Comparison of ENCODE assay signal across 21 mouse cellular contexts in genomic region chr7:24985799-24986198, GRCm38 (mm10). TPM values are rescaled to one million over a fixed set of nuclear protein-coding genes. Genes with fewer than 3 reads are reported as not detected.
DNase-seq lines count a peak whose midpoint lies in the region; ATAC-seq and TF ChIP-seq lines count a peak whose summit lies in the region.
"Had no signal": no experiment of that assay in that cellular context is flagged by ENCODE, and none has a peak within 500 bp of the region (broad histone marks: within the 10 kb centered on the region; RNA-seq: fewer than 3 reads in every experiment).

No protein-coding gene starts in this region.

- peaks cover 92% of the 10 kb centered on the region for H3K36me3 ChIP-seq in forebrain, postnatal 0 days (ENCODE audit: insufficient read depth)
- peaks cover 95% of the 10 kb centered on the region for H3K36me3 ChIP-seq in forebrain, embryonic 13.5 days (ENCODE audit: poor library complexity, severe bottlenecking)
- no peaks in the 10 kb centered on the region for H3K36me3 ChIP-seq in liver, postnatal 0 days (replicated peaks; ENCODE audit: insufficient read depth, low read length)
- no peaks in the 10 kb centered on the region for H3K36me3 ChIP-seq in liver, embryonic 12.5 days
- H3K36me3 ChIP-seq in E14TG2a.4 (ENCODE audit: insufficient read depth, low read length) = peaks cover 65% of the 10 kb centered on the region
- H3K36me3 ChIP-seq in forebrain, embryonic 10.5 days (replicated peaks) = no peaks in the 10 kb centered on the region

- no peak for TF ChIP-seq POLR2A in brain, embryonic 14.5 days (IDR thresholded peaks at IDR 0.05; ENCODE audit: borderline replicate concordance, extremely low read depth, insufficient read depth, insufficient read length, poor library complexity, severe bottlenecking)

- 0 out of 2 replicates have a peak, but pooled peaks have one; percentile 26 for ATAC-seq in forebrain, postnatal 0 days
- ATAC-seq in forebrain, embryonic 13.5 days = no peak
- no peak for ATAC-seq in liver, postnatal 0 days
- no peak for ATAC-seq in liver, embryonic 12.5 days

- DNase-seq in forebrain, postnatal 0 days = peak; percentile 40
- no peak for DNase-seq in liver, postnatal 0 days
- no peak for DNase-seq in brain, embryonic 14.5 days (ENCODE audit: low read depth)
- no peak for DNase-seq in gastrocnemius, postnatal 25 days
- no peak for DNase-seq in forebrain, embryonic 10.5 days (ENCODE audit: extremely low spot score, low spot score)
- DNase-seq: adrenal gland, postnatal 25 days; cerebellum, adult 18-20 months; embryo, embryonic 11 days; left cerebral cortex, postnatal 4 days; lung, adult 2 months had no signal

- H3K27me3 ChIP-seq in forebrain, postnatal 0 days (ENCODE audit: insufficient read depth, low read length) = no peaks in the 10 kb centered on the region
- H3K27me3 ChIP-seq in forebrain, embryonic 13.5 days = no peaks in the 10 kb centered on the region
- H3K27me3 ChIP-seq in liver, postnatal 0 days (ENCODE audit: insufficient read depth, low read length) = no peaks in the 10 kb centered on the region
- peaks cover 2% of the 10 kb centered on the region; the same call in 1 of the 2 replicates for H3K27me3 ChIP-seq in liver, embryonic 12.5 days (replicated peaks)
- no peaks in the 10 kb centered on the region for H3K27me3 ChIP-seq in E14TG2a.4 (ENCODE audit: insufficient read depth, low read length)
- no peaks in the 10 kb centered on the region for H3K27me3 ChIP-seq in forebrain, embryonic 10.5 days (ENCODE audit: poor library complexity, severe bottlenecking)

- TF ChIP-seq EP300 in liver, postnatal 0 days (IDR thresholded peaks at IDR 0.05; ENCODE audit: low read depth) = no peak

- 71% methylated on average over 5 of the region's 5 CpGs for WGBS in forebrain, postnatal 0 days
- WGBS in forebrain, embryonic 13.5 days = 70% methylated on average over 5 of the region's 5 CpGs
- WGBS in liver, postnatal 0 days (ENCODE audit: insufficient replicate concordance) = 68% methylated on average over 5 of the region's 5 CpGs
- WGBS in liver, embryonic 12.5 days (ENCODE audit: insufficient replicate concordance) = 52% methylated on average over 5 of the region's 5 CpGs
- 73% methylated on average over 5 of the region's 5 CpGs for WGBS in forebrain, embryonic 10.5 days

- no peak overlapping the region for H3K27ac ChIP-seq in forebrain, postnatal 0 days (ENCODE audit: low read depth, low read length)
- H3K27ac ChIP-seq in forebrain, embryonic 13.5 days = no peak overlapping the region
- H3K27ac ChIP-seq in liver, postnatal 0 days (ENCODE audit: low read depth) = no peak overlapping the region
- no peak overlapping the region for H3K27ac ChIP-seq in liver, embryonic 12.5 days
- no peak overlapping the region for H3K27ac ChIP-seq in forebrain, embryonic 10.5 days
- H3K27ac ChIP-seq: hindbrain, embryonic 10.5 days had no signal

- H3K9me3 ChIP-seq in forebrain, postnatal 0 days (ENCODE audit: low read length) = no peaks in the 10 kb centered on the region
- H3K9me3 ChIP-seq in forebrain, embryonic 13.5 days (replicated peaks) = no peaks in the 10 kb centered on the region
- H3K9me3 ChIP-seq in liver, postnatal 0 days (ENCODE audit: low read length) = no peaks in the 10 kb centered on the region
- H3K9me3 ChIP-seq in liver, embryonic 12.5 days (replicated peaks) = no peaks in the 10 kb centered on the region
- H3K9me3 ChIP-seq in E14TG2a.4 (ENCODE audit: low read length) = peaks cover 8% of the 10 kb centered on the region; the same call in 1 of the 2 replicates
- 0 out of 2 replicates have a peak, but pooled peaks cover 5% of the 10 kb centered on the region for H3K9me3 ChIP-seq in forebrain, embryonic 10.5 days
- H3K9me3 ChIP-seq: hindbrain, embryonic 10.5 days had no signal

- H3K4me1 ChIP-seq in forebrain, postnatal 0 days (ENCODE audit: insufficient read depth) = no peaks in the 10 kb centered on the region
- no peaks in the 10 kb centered on the region for H3K4me1 ChIP-seq in forebrain, embryonic 13.5 days
- H3K4me1 ChIP-seq in liver, postnatal 0 days (ENCODE audit: insufficient read depth) = no peaks in the 10 kb centered on the region
- no peaks in the 10 kb centered on the region for H3K4me1 ChIP-seq in liver, embryonic 12.5 days
- peaks cover 24% of the 10 kb centered on the region for H3K4me1 ChIP-seq in E14TG2a.4 (replicated peaks; ENCODE audit: low read depth, low read length)
- peaks cover 2% of the 10 kb centered on the region; the same call in 1 of the 2 replicates for H3K4me1 ChIP-seq in forebrain, embryonic 10.5 days
- H3K4me1 ChIP-seq: hindbrain, embryonic 10.5 days had no signal

- no peak overlapping the region for H3K4me2 ChIP-seq in forebrain, postnatal 0 days (ENCODE audit: low read depth)
- no peak overlapping the region for H3K4me2 ChIP-seq in forebrain, embryonic 13.5 days
- H3K4me2 ChIP-seq in liver, postnatal 0 days (ENCODE audit: low read depth, low read length) = no peak overlapping the region
- H3K4me2 ChIP-seq in liver, embryonic 12.5 days = no peak overlapping the region
- H3K4me2 ChIP-seq: heart, embryonic 11.5 days had no signal

- no peak overlapping the region for H3K4me3 ChIP-seq in forebrain, postnatal 0 days (ENCODE audit: low read depth, low read length)
- no peak overlapping the region for H3K4me3 ChIP-seq in forebrain, embryonic 13.5 days
- no peak overlapping the region for H3K4me3 ChIP-seq in liver, postnatal 0 days (ENCODE audit: low read depth, low read length)
- H3K4me3 ChIP-seq in liver, embryonic 12.5 days = no peak overlapping the region
- H3K4me3 ChIP-seq in E14TG2a.4 (replicated peaks; ENCODE audit: low read length) = no peak overlapping the region
- no peak overlapping the region for H3K4me3 ChIP-seq in forebrain, embryonic 10.5 days
- H3K4me3 ChIP-seq: hindbrain, embryonic 10.5 days had no signal

- no peak overlapping the region for H3K9ac ChIP-seq in forebrain, postnatal 0 days
- H3K9ac ChIP-seq in forebrain, embryonic 13.5 days = no peak overlapping the region
- no peak overlapping the region for H3K9ac ChIP-seq in liver, postnatal 0 days (replicated peaks)
- no peak overlapping the region for H3K9ac ChIP-seq in liver, embryonic 12.5 days

- peak; percentile 62 for TF ChIP-seq CTCF in forebrain, postnatal 0 days (IDR thresholded peaks at IDR 0.05; ENCODE audit: low read depth)
- peak; percentile 51 for TF ChIP-seq CTCF in liver, postnatal 0 days (IDR thresholded peaks at IDR 0.05; ENCODE audit: low read depth)
- peak; percentile 62 for TF ChIP-seq CTCF in E14TG2a.4 (conservative IDR thresholded peaks at IDR 0.05; ENCODE audit: low read length)
- peak; percentile 36; the same call in 1 of the 2 replicates for TF ChIP-seq CTCF in brain, embryonic 14.5 days (IDR thresholded peaks at IDR 0.05; ENCODE audit: borderline replicate concordance, extremely low read depth, insufficient read depth, insufficient read length)

RNA-seq across cellular contexts. Expression of gene Rabac1, which starts 13.2 kb away (rescaled TPM):
- 359 and 362 TPM in 2 replicates for total RNA-seq in forebrain, postnatal 0 days (2014; rRNA removed)
- 393 and 448 TPM in 2 replicates for polyA plus RNA-seq in forebrain, postnatal 0 days (2015; fragmentation: Nextera tagmentation; extraction: Ambion mirVana)
- 128 and 138 TPM in 2 replicates for polyA plus RNA-seq in forebrain, embryonic 13.5 days (2015; fragmentation: Nextera tagmentation; extraction: Ambion mirVana)
- 88.2 and 92.7 TPM in 2 replicates for polyA plus RNA-seq in liver, postnatal 0 days (2015; fragmentation: Nextera tagmentation; extraction: Ambion mirVana)
- 63.4 and 67.4 TPM in 2 replicates for polyA plus RNA-seq in liver, embryonic 12.5 days (2016; fragmentation: Nextera tagmentation; extraction: Ambion mirVana)
- 244 and 306 TPM in 2 replicates for polyA plus RNA-seq in brain, embryonic 14.5 days (2012; rRNA removed)
- total RNA-seq in gastrocnemius, postnatal 25 days (2021) = 100 to 1,000 TPM; 191 to 193 TPM
- 73.1 and 73.7 TPM in 2 replicates for polyA plus RNA-seq in forebrain, embryonic 10.5 days (2016; fragmentation: Nextera tagmentation; extraction: Ambion mirVana)

RNA-seq across cellular contexts. Expression of gene Atp1a3, which starts 20.0 kb away (rescaled TPM):
- total RNA-seq in forebrain, postnatal 0 days (2014; rRNA removed) = 204 and 256 TPM in 2 replicates
- 432 and 535 TPM in 2 replicates for polyA plus RNA-seq in forebrain, postnatal 0 days (2015; fragmentation: Nextera tagmentation; extraction: Ambion mirVana)
- polyA plus RNA-seq in forebrain, embryonic 13.5 days (2015; fragmentation: Nextera tagmentation; extraction: Ambion mirVana) = 95.0 and 107 TPM in 2 replicates
- 0.85 and 1.2 TPM in 2 replicates for polyA plus RNA-seq in liver, postnatal 0 days (2015; fragmentation: Nextera tagmentation; extraction: Ambion mirVana)
- polyA plus RNA-seq in liver, embryonic 12.5 days (2016; fragmentation: Nextera tagmentation; extraction: Ambion mirVana) = 0.45 and 0.50 TPM in 2 replicates
- 160 and 331 TPM in 2 replicates for polyA plus RNA-seq in brain, embryonic 14.5 days (2012; rRNA removed)
- under 1 TPM in 1 of 2 experiments, not detected in 1; 0.46 TPM for total RNA-seq in gastrocnemius, postnatal 25 days (2021)
- polyA plus RNA-seq in forebrain, embryonic 10.5 days (2016; fragmentation: Nextera tagmentation; extraction: Ambion mirVana) = 6.8 and 9.1 TPM in 2 replicates

RNA-seq across cellular contexts. Expression of gene Gm4881, which starts 41.5 kb away (rescaled TPM):
- 0.54 and 2.1 TPM in 2 replicates for total RNA-seq in forebrain, postnatal 0 days (2014; rRNA removed)
- polyA plus RNA-seq in forebrain, postnatal 0 days (2015; fragmentation: Nextera tagmentation; extraction: Ambion mirVana) = 0.33 and 0.97 TPM in 2 replicates
- 0.43 and 1.0 TPM in 2 replicates for polyA plus RNA-seq in forebrain, embryonic 13.5 days (2015; fragmentation: Nextera tagmentation; extraction: Ambion mirVana)
- polyA plus RNA-seq in liver, postnatal 0 days (2015; fragmentation: Nextera tagmentation; extraction: Ambion mirVana) = not detected in 2 replicates
- not detected in 2 replicates for polyA plus RNA-seq in liver, embryonic 12.5 days (2016; fragmentation: Nextera tagmentation; extraction: Ambion mirVana)
- 5.9 and 11.2 TPM in 2 replicates for polyA plus RNA-seq in brain, embryonic 14.5 days (2012; rRNA removed)
- total RNA-seq in gastrocnemius, postnatal 25 days (2021) = not detected
- polyA plus RNA-seq in forebrain, embryonic 10.5 days (2016; fragmentation: Nextera tagmentation; extraction: Ambion mirVana) = not detected in 2 replicates
- total RNA-seq: adrenal gland, postnatal 25 days; gastrocnemius, adult 18-20 months; layer of hippocampus, postnatal 10 days; left cerebral cortex, postnatal 4 days; megakaryocyte-erythroid progenitor cell, adult 5-6 weeks had no signal
- polyA plus RNA-seq: C2C12; heart, embryonic 11.5 days; kidney, embryonic 14.5 days; lung, adult 2 months; stomach, embryonic 16.5 days had no signal
